8 mouse cellular contexts compared by ENCODE assay signal in the genomic region with DNA sequence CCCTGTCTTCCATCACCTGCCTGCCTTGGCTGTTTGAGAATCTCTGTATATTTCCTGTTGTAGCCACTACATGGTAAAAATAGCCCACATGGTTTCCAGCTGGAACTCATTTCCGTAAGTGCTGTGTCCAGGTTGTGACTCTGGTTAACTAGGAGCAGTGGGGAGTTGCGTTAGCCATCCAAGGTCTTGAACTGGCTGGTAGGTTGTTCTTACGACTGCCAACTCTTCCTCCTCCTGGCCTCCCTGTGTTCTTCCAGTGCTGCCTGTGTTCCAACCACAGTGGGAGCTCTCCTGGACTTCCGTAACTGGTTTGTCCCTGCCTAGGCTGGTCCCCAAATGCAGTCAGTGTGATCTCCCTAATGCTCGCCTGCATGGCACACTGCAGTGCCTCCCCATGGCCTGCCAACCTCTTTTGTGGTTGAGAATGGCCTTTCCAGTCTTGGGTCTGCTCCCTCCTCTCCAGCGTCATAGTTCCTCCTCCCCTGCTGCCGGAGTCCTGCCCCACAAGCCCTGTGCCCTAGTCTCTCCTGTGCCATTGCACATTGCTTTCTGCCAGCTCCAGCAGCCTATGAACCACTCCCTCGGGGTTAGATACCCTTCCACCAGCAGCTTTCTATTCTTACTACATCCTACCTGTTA.
A peak's percentile ranks its signal among the peaks of the same experiment; 100 is the strongest.
DNase-seq lines count a peak whose midpoint lies in the region; ATAC-seq lines count a peak whose summit lies in the region.

No protein-coding gene starts in this region.

- 0 out of 2 replicates have a peak overlapping the region, but pooled peaks have one; percentile 8 for H3K9ac ChIP-seq in hindbrain, embryonic 12.5 days
- no peak overlapping the region for H3K9ac ChIP-seq in hindbrain, embryonic 14.5 days

- peak overlapping the region; percentile 55 for H3K27ac ChIP-seq in hindbrain, embryonic 12.5 days
- no peak overlapping the region for H3K27ac ChIP-seq in hindbrain, embryonic 14.5 days
- H3K27ac ChIP-seq in embryonic facial prominence, embryonic 10.5 days (replicated peaks): peak overlapping the region; percentile 75

- H3K4me1 ChIP-seq in hindbrain, embryonic 12.5 days: peaks cover 47% of the 10 kb centered on the region
- peaks cover 52% of the 10 kb centered on the region for H3K4me1 ChIP-seq in hindbrain, embryonic 14.5 days (replicated peaks; ENCODE audit: control insufficient read depth, insufficient read depth, low read length)
- peaks cover 38% of the 10 kb centered on the region for H3K4me1 ChIP-seq in embryonic facial prominence, embryonic 10.5 days

- no peak overlapping the region for H3K4me3 ChIP-seq in hindbrain, embryonic 12.5 days
- H3K4me3 ChIP-seq in hindbrain, embryonic 14.5 days (replicated peaks; ENCODE audit: low read length): no peak overlapping the region
- H3K4me3 ChIP-seq in embryonic facial prominence, embryonic 10.5 days: no peak overlapping the region

- H3K4me2 ChIP-seq in hindbrain, embryonic 12.5 days (replicated peaks): no peak overlapping the region
- no peak overlapping the region for H3K4me2 ChIP-seq in hindbrain, embryonic 14.5 days (replicated peaks)

- WGBS in hindbrain, embryonic 12.5 days: 63% methylated on average over 8 of the region's 8 CpGs
- 58% methylated on average over 8 of the region's 8 CpGs for WGBS in hindbrain, embryonic 14.5 days
- WGBS in embryonic facial prominence, embryonic 10.5 days: 56% methylated on average over 8 of the region's 8 CpGs

- DNase-seq in hindbrain, embryonic 14.5 days (ENCODE audit: low spot score): no peak
- DNase-seq in brain, adult 2 months (ENCODE audit: low read depth, low spot score): peak; percentile 86
- peak; percentile 48 for DNase-seq in embryonic facial prominence, embryonic 10.5 days (ENCODE audit: low spot score)
- DNase-seq in kidney, postnatal 10 days: peak; percentile 35
- no peak for DNase-seq in spleen, postnatal 14 days (ENCODE audit: low spot score in 2 of 2)
- no peak for DNase-seq in ovary, postnatal 14 days (ENCODE audit: low spot score)
- no peak for DNase-seq in frontal cortex, adult 2 months (ENCODE audit: extremely low spot score in 1 of 2, low spot score in 1 of 2)

- H3K36me3 ChIP-seq in hindbrain, embryonic 12.5 days: no peaks in the 10 kb centered on the region
- no peaks in the 10 kb centered on the region for H3K36me3 ChIP-seq in hindbrain, embryonic 14.5 days (replicated peaks; ENCODE audit: control insufficient read depth, insufficient read depth)
- no peaks in the 10 kb centered on the region for H3K36me3 ChIP-seq in embryonic facial prominence, embryonic 10.5 days (replicated peaks)

- H3K9me3 ChIP-seq in hindbrain, embryonic 12.5 days (replicated peaks): no peaks in the 10 kb centered on the region
- H3K9me3 ChIP-seq in hindbrain, embryonic 14.5 days (ENCODE audit: control insufficient read depth, low read length): no peaks in the 10 kb centered on the region
- no peaks in the 10 kb centered on the region for H3K9me3 ChIP-seq in embryonic facial prominence, embryonic 10.5 days

- no peaks in the 10 kb centered on the region for H3K27me3 ChIP-seq in hindbrain, embryonic 12.5 days
- H3K27me3 ChIP-seq in hindbrain, embryonic 14.5 days (ENCODE audit: control insufficient read depth, insufficient read depth, low read length): no peaks in the 10 kb centered on the region
- no peaks in the 10 kb centered on the region for H3K27me3 ChIP-seq in embryonic facial prominence, embryonic 10.5 days (replicated peaks; ENCODE audit: low read depth, poor library complexity, severe bottlenecking)

- ATAC-seq in hindbrain, embryonic 12.5 days (ENCODE audit: low FRiP score): no peak
- ATAC-seq in hindbrain, embryonic 14.5 days (ENCODE audit: low FRiP score): no peak

Comparison
In these comparisons a context has a peak if more than half of its experiments do, and no peak if none do; other contexts are left out.
1. DNase-seq: peak in brain, adult 2 months (single experiment), embryonic facial prominence, embryonic 10.5 days (single experiment) and kidney, postnatal 10 days (single experiment); none in hindbrain, embryonic 14.5 days (single experiment), spleen, postnatal 14 days (0 of 2), ovary, postnatal 14 days (single experiment) and frontal cortex, adult 2 months (0 of 2).